Mouse (Mus musculus) left cerebral cortex, adult 2 months (tissue): ENCODE measurements at regions not wholly inside any gene's neighbourhood (a gene's known extent, or its start where the extent isn't known, plus 50 kb on each side); places are given as distances from the start of the nearest gene placed in this dataset.
"Not testable (repeated sequence)": the region's sequence is repeated elsewhere in the genome, so short reads cannot be mapped to it uniquely, and the experiment has no call there.

Source experiments
- DNase-seq, 2 experiments: peaks; one replicate each; pipeline ENCODE4 v3.0.0; 2021 to 2022; ENCODE audit warnings: low spot score in 2 of 2, mixed read lengths in 1 of 2; ENCODE audit errors: extremely low spot score in 1 of 2
- H3K27ac ChIP-seq: fragments of 200-600 bp; 2 replicates; pipeline ENCODE4 v1.8.1; 2022
- H3K4me3 ChIP-seq: fragments of 200-600 bp; 2 replicates; pipeline ENCODE4 v1.8.1; 2022
- CTCF ChIP-seq: fragments of 200-600 bp; IDR thresholded peaks from 2 replicates; pipeline ENCODE4 v1.8.1; 2022; ENCODE audit warnings: antibody characterized with exemption, mild to moderate bottlenecking, moderate library complexity
- intact Hi-C: fragments of 180-260 bp; cut with DNase I; formaldehyde crosslinking; loops from one replicate; pipeline ENCODE4 v1.15.1; 2025

DNA sequence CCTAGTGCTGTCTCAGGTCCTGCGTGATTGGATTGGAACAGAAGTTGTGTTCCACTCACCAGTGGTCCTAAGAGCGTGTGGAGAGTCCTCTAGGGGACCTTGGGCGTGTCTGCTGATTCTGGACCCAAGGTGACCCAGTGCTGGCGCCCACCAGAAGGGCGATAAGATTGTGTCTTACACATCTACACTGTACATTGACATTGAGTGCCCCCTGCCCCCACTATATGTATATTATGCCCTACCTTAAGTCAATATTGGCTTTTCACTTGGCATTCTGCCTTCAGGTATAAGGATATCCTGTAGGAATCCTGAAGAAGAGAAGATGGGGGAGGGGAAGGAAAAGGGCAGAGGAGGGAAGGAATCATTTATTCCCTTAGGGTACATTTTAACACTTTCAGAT lies 260.2 kb upstream of the Rgs17 start:
- no peak for DNase-seq
- TF ChIP-seq CTCF: no peak
- intact Hi-C loops: no loop called here
- Histone ChIP-seq H3K27ac (no peak overlapping the region), H3K4me3 (no peak overlapping the region)

DNA sequence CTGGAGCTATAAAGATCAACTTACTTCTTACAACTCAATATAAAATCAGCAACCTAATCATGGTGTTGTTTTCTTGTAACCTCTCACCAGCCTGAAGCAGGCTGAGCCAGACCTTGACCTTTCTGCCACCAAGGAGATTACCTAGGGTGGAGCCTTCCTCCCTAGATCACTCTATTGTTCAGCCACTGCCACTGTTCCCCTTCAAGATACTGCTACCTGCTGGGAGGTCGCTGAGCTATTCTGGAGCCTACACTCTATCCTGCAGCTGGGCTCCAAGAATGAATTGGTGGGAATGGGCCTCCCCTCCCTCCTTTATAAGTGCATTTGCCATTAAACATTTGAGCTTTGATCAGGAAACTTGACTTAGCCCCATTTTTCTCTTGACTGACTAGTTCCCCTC lies 242.1 kb upstream of the Rgs17 start:
- DNase-seq, H3K27ac ChIP-seq, intact Hi-C loops, H3K4me3 ChIP-seq: not testable (repeated sequence)

DNA sequence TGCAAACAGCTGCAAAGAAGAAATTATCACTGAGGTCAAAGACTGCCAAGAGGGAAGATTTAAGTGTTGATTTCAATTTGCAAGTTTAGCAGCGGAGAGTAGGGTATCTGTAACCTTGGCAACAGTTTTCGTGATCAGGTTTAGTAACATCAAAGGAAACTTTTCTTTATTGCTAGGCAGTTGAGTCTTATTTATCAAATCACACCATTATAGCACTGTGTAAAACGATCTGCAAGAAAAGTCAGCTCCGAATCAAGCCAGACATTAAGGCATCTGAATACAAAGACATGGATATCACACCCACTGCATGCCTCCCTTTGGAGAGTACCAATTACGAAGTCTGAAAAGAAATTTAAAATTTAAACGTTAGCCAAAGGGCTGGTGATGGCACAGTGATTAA lies 234.7 kb upstream of the Rgs17 start:
- intact Hi-C loops: no loop called here
- Histone ChIP-seq H3K27ac (no peak overlapping the region), H3K4me3 (no peak overlapping the region)
- no peak for TF ChIP-seq CTCF
- no peak for DNase-seq

GRCm38 (mm10) chr10:6134091-6134490 lies 211.9 kb upstream of the Rgs17 start:
- DNase-seq: no peak
- Histone ChIP-seq H3K27ac (no peak overlapping the region), H3K4me3 (no peak overlapping the region)
- TF ChIP-seq CTCF: no peak
- intact Hi-C loops: no loop called here

- intact Hi-C loops, H3K27ac ChIP-seq: not testable (repeated sequence)
Observed at GRCm38 (mm10) chr10:6124423-6124822, 202.2 kb upstream of the Rgs17 start.

DNA sequence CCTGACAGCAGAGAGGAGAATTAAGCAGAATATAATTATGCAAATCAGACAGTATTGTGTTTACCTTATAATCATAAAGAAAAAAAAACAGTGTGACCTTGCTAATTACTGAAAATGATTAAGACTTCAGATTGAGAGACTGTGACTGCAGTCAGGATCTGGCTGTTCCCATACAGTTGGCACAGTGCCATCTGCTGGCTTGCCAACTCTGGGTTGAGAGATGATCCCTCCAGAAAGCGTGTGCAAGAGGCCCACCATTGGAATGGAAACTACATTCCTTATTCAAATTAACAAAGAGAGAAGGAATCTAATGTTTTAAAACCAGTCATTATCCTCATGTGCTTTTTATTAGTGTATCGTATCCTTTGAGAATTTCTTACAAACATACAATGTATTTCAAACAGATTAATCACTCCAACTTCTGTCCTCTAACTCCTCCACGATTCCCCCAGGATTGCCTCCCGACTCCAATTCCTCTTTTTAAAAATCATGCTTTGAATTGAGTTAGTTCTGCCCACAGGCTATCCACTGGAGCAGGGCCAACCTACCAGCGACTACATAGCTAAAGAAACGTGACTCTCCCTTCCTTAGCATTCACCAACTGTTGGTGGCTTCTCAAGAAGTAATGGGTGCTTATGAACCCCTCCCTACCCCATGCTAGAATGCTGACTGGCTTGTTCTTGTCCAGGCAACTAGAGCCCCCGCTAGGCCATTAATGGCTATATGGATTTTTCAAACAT lies 192.9 kb upstream of the Rgs17 start:
- intact Hi-C loops: no loop called here
- DNase-seq: peak in 1 of 2 experiments; percentile 16
- Histone ChIP-seq H3K27ac (no peak overlapping the region), H3K4me3 (no peak overlapping the region)
- no peak for TF ChIP-seq CTCF

More at GRCm38 (mm10) chr10:6124423-6124822, 202.2 kb upstream of the Rgs17 start:
- H3K4me3 ChIP-seq, DNase-seq: not testable (repeated sequence)
